Mouse (Mus musculus) G1E (cell line): ENCODE measurements around the gene Kcnq1.

Experiments used
- CTCF ChIP-seq: IDR thresholded peaks from 2 replicates; pipeline ENCODE4 v1.5.1; 2012; ENCODE audit warnings: low read depth, low read length, inconsistent platforms, mixed read lengths
- GATA1 ChIP-seq: IDR thresholded peaks from 2 replicates; pipeline ENCODE4 v1.6.1; 2012; ENCODE audit warnings: borderline replicate concordance, low read length, inconsistent platforms, mixed read lengths
- GATA2 ChIP-seq: IDR thresholded peaks from 2 replicates; pipeline ENCODE4 v1.6.1; 2012; ENCODE audit warnings: low read depth, low read length, inconsistent platforms, borderline replicate concordance

DNA sequence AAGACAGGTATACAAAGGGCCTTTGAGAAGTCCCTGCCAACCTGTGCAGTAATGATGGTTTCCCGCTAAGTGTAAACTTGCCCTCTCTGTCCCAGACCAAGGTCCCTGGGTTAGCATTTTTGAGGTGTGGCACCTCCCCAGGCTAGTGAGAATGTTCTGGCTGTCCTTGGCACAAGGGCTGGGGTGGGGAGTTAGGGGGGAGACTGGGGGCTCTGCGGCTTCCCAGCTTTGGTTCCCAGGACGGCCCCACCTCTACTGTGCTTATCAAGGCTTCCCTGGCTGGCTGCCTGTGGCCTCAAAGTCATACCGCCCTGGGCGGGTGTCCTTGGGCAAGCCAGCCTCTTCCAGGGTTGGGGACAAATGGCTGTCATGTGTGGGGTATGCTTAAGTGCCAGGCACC lies 16.0 kb downstream of the Kcnq1 start:
- TF ChIP-seq CTCF, result no peak
- no peak for TF ChIP-seq GATA2
- no peak for TF ChIP-seq GATA1
